Mouse (Mus musculus): ENCODE data around the gene Tk1. TPM values are rescaled to one million over a fixed set of nuclear protein-coding genes. Genes with fewer than 3 reads are reported as not detected.

Tk1 gene
- total and polyA plus RNA-seq, 3 experiments = 172 to 188 TPM; not detected in 1

DNA sequence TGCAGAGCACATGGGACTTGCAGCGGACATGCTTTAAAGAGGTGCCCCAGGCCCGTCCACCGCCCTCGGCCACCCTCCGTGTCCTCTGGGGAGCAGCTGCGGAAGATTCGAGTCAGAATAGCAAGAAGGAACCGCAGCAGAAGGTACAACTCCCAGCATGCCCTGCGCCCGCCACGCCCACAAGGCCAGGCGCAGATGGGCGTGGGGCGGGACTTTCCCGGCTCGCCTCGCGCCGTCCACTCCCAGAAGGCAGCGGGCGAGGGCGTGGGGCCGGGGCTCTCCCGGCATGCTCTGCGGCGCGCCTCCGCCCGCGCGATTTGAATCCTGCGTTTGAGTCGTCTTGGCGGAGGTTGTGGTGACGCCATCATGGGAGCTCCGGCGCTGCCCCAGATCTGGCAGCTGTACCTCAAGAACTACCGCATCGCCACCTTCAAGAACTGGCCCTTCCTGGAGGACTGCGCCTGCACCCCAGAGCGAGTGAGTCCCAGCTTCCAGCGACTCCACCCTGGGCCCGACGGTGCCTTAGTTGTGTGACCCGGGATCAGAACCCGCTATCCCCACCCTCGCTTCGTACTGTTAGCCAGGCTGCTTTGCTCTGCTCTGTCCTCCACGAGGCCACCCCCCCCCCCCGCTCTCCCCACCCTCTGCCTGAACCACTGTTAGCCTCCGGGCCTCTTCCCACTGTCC is 23.2 kb upstream of the Tk1 start, which contains the start of gene Birc5:
Gene Birc5, plus strand, starts transcription at position 267 of the 687 bp plus-strand sequence.
- Histone ChIP-seq H3K4me3 (ENCODE audit: control insufficient read depth in 1 of 2, insufficient read depth in 1 of 2, low read depth in 2 of 2, low read length in 2 of 2) (peak within 1 kb of the TSS; percentile 68 to 82), H3K9me3 (replicated peaks; ENCODE audit: insufficient read depth, low read length) (no peaks in the 10 kb centered on the region), H3K79me2 (ENCODE audit: control insufficient read depth, insufficient read depth, low read length, poor library complexity) (peaks cover 28% of the 10 kb centered on the region), H3K4me1 (ENCODE audit: control insufficient read depth in 1 of 2, insufficient read depth in 2 of 2, low read length in 2 of 2) (peaks cover 19 to 21% of the 10 kb centered on the region in 2 experiments), H3K36me3 (ENCODE audit: control insufficient read depth in 1 of 2, insufficient read depth in 2 of 2, low read length in 2 of 2) (peaks cover 25 to 26% of the 10 kb centered on the region in 2 experiments), H3K27me3 (ENCODE audit: control insufficient read depth in 1 of 2, insufficient read depth in 2 of 2, low read length in 2 of 2) (no peaks in the 10 kb centered on the region), H3K27ac (ENCODE audit: control insufficient read depth, low read depth, low read length) (peak within 1 kb of the TSS; percentile 66), H3K9ac (ENCODE audit: control insufficient read depth, low read depth, low read length, poor library complexity, severe bottlenecking) (peak within 1 kb of the TSS; percentile 80)
- peak; percentile 99 for TF ChIP-seq NELFE (IDR thresholded peaks at IDR 0.05; ENCODE audit: low read depth, low read length)
- peak; percentile 93; the same call in 1 of the 2 replicates for TF ChIP-seq E2F4 (IDR thresholded peaks at IDR 0.05; ENCODE audit: borderline replicate concordance, low read depth, low read length)
- no peak; the same call in 1 of the 2 replicates for TF ChIP-seq KAT2A (conservative IDR thresholded peaks at IDR 0.05; ENCODE audit: low read depth, low read length)
- no peak for TF ChIP-seq RCOR1 (IDR thresholded peaks at IDR 0.05; ENCODE audit: low read depth, low read length)
- peak; percentile 27; the same call in 1 of the 2 replicates for TF ChIP-seq ETS1 (IDR thresholded peaks at IDR 0.05; ENCODE audit: low read depth, low read length)
- peak; percentile 70; the same call in 1 of the 2 replicates for TF ChIP-seq MAX (IDR thresholded peaks at IDR 0.05; ENCODE audit: low read length)
- TF ChIP-seq EP300 (IDR thresholded peaks at IDR 0.05; ENCODE audit: low read depth in 1 of 2, low read length in 2 of 2) = no peak; a peak in 1 of 4 replicates
- TF ChIP-seq GATA1 (IDR thresholded peaks at IDR 0.05; ENCODE audit: low read depth, low read length) = no peak
- TF ChIP-seq TBP (IDR thresholded peaks at IDR 0.05; ENCODE audit: low read depth, low read length) = peak; percentile 83
- TF ChIP-seq MYC (IDR thresholded peaks at IDR 0.05; ENCODE audit: low read depth, low read length) = peak; percentile 82
- TF ChIP-seq MEF2A (IDR thresholded peaks at IDR 0.05; ENCODE audit: extremely low read depth, insufficient replicate concordance, low read depth, low read length, poor library complexity, severe bottlenecking) = 0 out of 2 replicates have a peak, but pooled peaks have one; percentile 38
- 0 out of 2 replicates have a peak, but pooled peaks have one; percentile 46 for TF ChIP-seq POLR2AphosphoS5 (IDR thresholded peaks at IDR 0.05; ENCODE audit: borderline replicate concordance, low read depth, low read length)
- TF ChIP-seq JUND (IDR thresholded peaks at IDR 0.05; ENCODE audit: low read depth, low read length) = no peak
- peak; percentile 43; the same call in 1 of the 2 replicates for TF ChIP-seq MAZ (IDR thresholded peaks at IDR 0.05; ENCODE audit: low read depth, low read length)
- 0 out of 2 replicates have a peak, but pooled peaks have one; percentile 52 for TF ChIP-seq USF1 (IDR thresholded peaks at IDR 0.05; ENCODE audit: low read depth, low read length)
- peak; percentile 68 for TF ChIP-seq NRF1 (IDR thresholded peaks at IDR 0.05; ENCODE audit: insufficient read depth, low read depth, low read length, poor library complexity, severe bottlenecking)
- peak; percentile 87 to 99 for TF ChIP-seq POLR2A (IDR thresholded peaks at IDR 0.05; ENCODE audit: control insufficient read depth in 1 of 2, insufficient read depth in 1 of 2, low read depth in 1 of 2, low read length in 2 of 2, poor library complexity in 1 of 2)
- peak; percentile 68 for TF ChIP-seq ELF1 (IDR thresholded peaks at IDR 0.05; ENCODE audit: low read depth, low read length)
- no peak for TF ChIP-seq SMC3 (IDR thresholded peaks at IDR 0.05; ENCODE audit: low read depth, low read length)
- peak; percentile 97 for TF ChIP-seq ZMIZ1 (IDR thresholded peaks at IDR 0.05; ENCODE audit: low read depth, low read length)
- peak; percentile 62 for TF ChIP-seq TCF12 (IDR thresholded peaks at IDR 0.05; ENCODE audit: low read depth, low read length)
- peak; percentile 96 for TF ChIP-seq POLR2AphosphoS2 (IDR thresholded peaks at IDR 0.05; ENCODE audit: low read length)
- no peak for TF ChIP-seq CTCF (IDR thresholded peaks at IDR 0.05 in 2 of 3, conservative IDR thresholded peaks at IDR 0.05 in 1 of 3; ENCODE audit: control insufficient read depth in 1 of 3, insufficient read depth in 1 of 3, low read depth in 2 of 3, low read length in 3 of 3, poor library complexity in 1 of 3, severe bottlenecking in 1 of 3)
- TF ChIP-seq SIN3A (IDR thresholded peaks at IDR 0.05; ENCODE audit: low read length) = peak; percentile 84; the same call in 1 of the 2 replicates
- TF ChIP-seq MYB (IDR thresholded peaks at IDR 0.05; ENCODE audit: low read depth, low read length) = no peak
- no peak for TF ChIP-seq MAFK (IDR thresholded peaks at IDR 0.05; ENCODE audit: borderline replicate concordance, low read depth, low read length)
- peak; percentile 93 for TF ChIP-seq HCFC1 (IDR thresholded peaks at IDR 0.05; ENCODE audit: low read depth, low read length)
- TF ChIP-seq UBTF (IDR thresholded peaks at IDR 0.05; ENCODE audit: borderline replicate concordance, insufficient read depth, low read depth, low read length) = peak; percentile 90; the same call in 1 of the 2 replicates
- peak; percentile 99 for DNase-seq (ENCODE audit: low read depth, low spot score)

All from MEL (cell line).